Mouse (Mus musculus): ENCODE results near the gene Lrriq1.

Lrriq1 gene

DNA sequence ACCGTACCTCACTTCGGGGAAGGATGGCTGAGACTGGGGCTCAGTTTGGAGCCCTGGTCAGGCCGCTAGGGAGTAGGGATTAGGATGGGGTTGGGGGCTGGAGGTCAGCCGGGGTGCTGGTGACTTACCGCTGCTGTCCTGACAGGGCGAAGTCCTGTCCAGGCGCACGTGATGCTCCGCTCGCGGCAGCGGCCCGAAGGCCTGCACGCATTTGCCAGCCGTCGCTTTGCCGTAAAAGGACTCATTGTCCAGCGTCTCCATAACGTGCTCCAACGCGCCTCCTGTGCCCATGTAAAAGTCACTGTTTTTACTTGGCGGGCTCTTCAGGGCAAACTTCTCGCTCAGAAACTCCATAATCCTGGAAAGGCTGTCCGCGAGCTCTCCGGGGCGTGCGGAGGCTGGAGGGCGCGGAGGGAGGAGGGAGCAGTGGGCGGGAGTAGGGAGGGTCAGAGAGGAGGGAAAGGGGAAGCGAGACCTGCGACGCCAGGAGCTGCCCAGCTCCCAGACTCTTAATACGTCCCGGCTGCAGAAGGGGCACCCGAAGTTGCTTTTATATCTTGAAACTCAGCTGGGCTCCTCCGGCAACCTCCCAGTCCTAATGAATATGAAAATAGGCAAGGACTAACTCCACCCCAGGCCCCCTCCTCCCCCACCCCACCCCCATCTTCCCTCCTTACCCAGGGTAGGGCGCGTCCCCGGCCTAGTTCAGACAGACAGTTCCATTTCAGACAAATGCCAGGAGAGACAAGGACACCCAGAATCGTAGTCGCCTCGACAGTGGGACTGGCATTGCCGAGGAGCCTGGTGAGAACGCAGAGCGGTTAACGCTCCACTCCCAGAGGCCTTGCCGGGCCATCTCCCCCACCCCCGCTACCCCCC lies 207.6 kb downstream of the Lrriq1 start:
- DNase-seq: peak; percentile 28 to 41

DNA sequence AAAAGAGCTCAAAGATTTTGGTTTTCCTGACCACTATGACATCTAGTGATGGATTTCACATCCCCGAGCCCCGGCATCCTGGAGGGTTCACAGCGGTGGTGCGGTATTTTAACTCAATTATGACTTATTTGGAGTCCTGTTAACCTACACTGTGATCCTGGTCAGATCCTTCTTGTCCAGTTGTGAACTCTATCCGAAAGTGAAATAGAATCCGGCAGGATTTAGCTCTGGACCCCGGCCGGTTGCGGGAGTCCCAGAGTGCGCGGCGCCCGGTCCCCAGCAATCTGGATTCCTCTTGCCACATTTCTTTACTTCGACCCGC lies 208.2 kb downstream of the Lrriq1 start:
- DNase-seq: peak in 1 of 2 experiments; percentile 14

DNA sequence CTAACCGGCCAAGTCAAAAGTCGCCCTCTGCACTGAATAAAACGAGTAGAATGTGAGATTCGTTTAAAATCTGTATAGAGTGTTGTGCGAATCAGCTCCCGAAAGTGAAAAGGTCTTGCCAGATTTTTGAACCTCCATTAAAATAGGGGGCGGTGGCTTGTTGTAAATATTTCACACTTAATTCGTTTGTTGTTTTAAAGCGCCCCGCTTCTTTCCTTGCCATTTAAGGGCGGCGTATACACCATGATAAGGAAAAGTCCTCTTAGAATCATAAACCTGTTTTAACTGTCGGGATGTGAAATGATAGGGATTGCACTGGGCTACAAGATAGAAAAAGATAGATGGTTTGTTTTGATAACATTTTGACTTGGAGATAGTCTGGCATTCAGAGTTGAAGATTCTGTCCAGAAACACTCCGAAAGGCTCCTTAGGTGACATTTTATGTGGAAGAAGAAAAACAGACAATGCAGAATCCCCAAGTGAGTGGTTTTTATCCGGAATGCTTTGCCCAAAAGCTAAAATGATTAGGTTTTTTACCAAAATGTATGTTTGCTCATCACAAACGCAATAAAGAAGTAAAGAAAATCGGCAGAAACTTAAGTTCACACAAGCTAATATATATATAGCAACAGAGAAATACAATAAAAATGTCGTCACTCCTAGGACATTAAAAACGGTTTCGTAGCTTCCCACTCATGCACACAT lies 208.7 kb downstream of the Lrriq1 start:
- peak; percentile 9 to 62 for DNase-seq

DNA sequence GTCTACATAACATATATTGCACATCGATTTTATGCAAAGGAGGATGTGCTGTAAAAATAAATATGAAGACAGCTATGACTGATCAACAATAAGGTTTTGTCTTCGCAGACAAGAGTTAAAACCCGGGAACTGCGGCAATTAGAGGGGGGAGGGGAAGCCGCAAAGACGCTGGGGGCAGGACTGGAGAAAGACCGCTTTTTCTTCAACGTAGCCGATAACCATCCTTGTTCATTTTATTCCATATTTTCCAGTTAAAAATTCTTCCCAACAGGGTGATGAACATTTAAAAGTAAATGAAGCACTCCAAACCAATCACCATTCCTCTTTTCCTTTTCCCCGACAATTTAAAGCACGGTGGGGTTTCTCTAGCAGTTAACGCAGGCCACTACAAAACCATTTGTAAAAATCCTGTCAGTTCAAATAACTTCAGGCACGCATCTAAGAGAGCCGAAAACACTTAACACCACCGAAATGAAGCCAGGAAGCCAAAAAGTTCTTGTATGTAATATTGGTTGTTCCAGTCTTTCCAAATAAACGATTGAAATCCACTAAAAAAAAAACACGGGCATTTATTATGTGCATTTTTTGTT lies 209.4 kb downstream of the Lrriq1 start:
- DNase-seq: peak in 1 of 2 experiments; percentile 27

DNA sequence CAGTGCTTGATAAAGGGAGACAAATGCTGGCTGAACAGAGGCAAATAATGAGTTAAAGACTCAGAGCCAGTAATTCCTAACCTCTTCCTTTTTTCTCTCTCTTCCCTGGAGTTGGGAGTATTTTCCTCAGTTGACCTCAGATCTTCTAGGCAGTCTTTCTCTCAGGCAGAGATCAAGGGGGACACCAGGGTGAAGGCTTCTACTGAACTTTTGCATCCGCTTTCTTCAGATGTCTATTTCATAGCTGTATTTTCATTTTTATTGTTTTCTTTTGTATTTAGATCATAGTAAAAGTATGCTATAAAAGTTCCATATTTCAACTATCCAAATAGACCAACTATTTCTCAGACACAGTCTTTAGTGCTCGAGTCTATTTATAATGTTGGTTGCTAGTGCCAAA lies 233.6 kb downstream of the Lrriq1 start:
- no peak for DNase-seq

DNA sequence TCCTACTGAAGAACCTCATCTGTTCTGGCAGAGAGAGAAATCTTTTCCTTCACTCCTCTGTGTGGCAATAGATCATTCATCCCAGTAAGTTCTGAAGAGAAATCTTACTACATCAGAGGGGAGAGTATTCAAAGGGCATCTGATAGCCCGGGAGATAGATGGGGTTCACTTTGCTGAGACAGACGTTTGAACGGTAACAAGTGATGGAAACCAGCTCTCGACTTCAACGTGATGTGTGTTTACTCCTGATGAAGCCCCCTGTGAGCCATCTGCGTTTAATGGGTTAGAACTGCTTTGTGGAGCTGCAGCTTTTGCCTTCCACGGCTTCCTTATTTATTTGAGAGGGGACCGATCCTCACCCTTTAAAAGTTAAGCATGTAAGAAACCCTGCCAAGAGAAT lies 235.2 kb downstream of the Lrriq1 start:
- DNase-seq: no peak

DNA sequence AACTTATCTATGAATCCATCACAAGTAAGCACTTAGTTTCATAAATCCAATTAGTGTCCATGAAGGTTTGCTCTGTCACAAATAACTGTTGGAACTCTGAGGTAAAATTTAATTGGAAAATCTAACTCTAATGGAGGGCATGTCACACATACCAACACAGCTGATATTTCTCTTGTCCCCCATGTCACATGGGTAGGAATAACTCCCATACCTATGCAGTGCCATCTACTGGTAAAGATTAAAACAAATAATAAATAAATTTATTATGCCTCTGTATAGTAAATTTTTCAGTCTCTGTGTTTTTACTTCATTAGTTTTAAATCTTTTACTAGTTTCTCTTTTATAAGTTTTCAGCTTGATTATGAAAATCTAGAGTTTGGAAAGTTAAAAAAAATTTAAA lies 236.5 kb downstream of the Lrriq1 start:
- no peak for DNase-seq

Measured in cerebellum, postnatal 10 days (tissue).